ENCODE assay signal across 7 mouse cellular contexts in genomic region chr6:52164051-52164625, GRCm38 (mm10). TPM values are rescaled to one million over a fixed set of nuclear protein-coding genes. Genes with fewer than 3 reads are reported as not detected.
DNase-seq lines count a peak whose midpoint lies in the region; ATAC-seq and TF ChIP-seq lines count a peak whose summit lies in the region.

No protein-coding gene starts in this region.

- H3K27me3 ChIP-seq in testis, adult 2 months (ENCODE audit: control insufficient read depth, insufficient read depth, low read length): peaks cover 21% of the 10 kb centered on the region
- H3K27me3 ChIP-seq in hindbrain, embryonic 12.5 days: peaks cover 51% of the 10 kb centered on the region
- peaks cover 98% of the 10 kb centered on the region for H3K27me3 ChIP-seq in liver, embryonic 12.5 days (replicated peaks)

- TF ChIP-seq POLR2A in testis, adult 2 months (IDR thresholded peaks at IDR 0.05; ENCODE audit: control insufficient read depth, low read depth, low read length): no peak

- TF ChIP-seq CTCF in testis, adult 2 months (IDR thresholded peaks at IDR 0.05; ENCODE audit: control insufficient read depth, insufficient read depth, insufficient replicate concordance, low read depth, low read length): no peak

- H3K4me2 ChIP-seq in hindbrain, embryonic 12.5 days (replicated peaks): peak overlapping the region; percentile 88
- H3K4me2 ChIP-seq in liver, embryonic 12.5 days: peak overlapping the region; percentile 39

- DNase-seq in testis, postnatal 14 days (ENCODE audit: low spot score): no peak
- no peak for DNase-seq in frontal cortex, postnatal 36 days (ENCODE audit: low spot score in 2 of 2)
- no peak for DNase-seq in left cerebral cortex, postnatal 36 days (ENCODE audit: low spot score in 2 of 2)
- DNase-seq in T-cell, adult 2 months (ENCODE audit: low spot score): no peak

- H3K4me3 ChIP-seq in testis, adult 2 months (ENCODE audit: control insufficient read depth, low read depth, low read length): peak overlapping the region; percentile 1; the same call in 1 of the 2 replicates
- peak overlapping the region; percentile 66 for H3K4me3 ChIP-seq in hindbrain, embryonic 12.5 days
- peak overlapping the region; percentile 37 for H3K4me3 ChIP-seq in liver, embryonic 12.5 days

- H3K27ac ChIP-seq in testis, adult 2 months (ENCODE audit: control insufficient read depth, insufficient read depth, low read depth, low read length): no peak overlapping the region
- peak overlapping the region; percentile 99 for H3K27ac ChIP-seq in hindbrain, embryonic 12.5 days
- peak overlapping the region; percentile 49 for H3K27ac ChIP-seq in liver, embryonic 12.5 days

- intact Hi-C loops in left cerebral cortex, postnatal 36 days (cut with DNase I): loop anchor here (5.0 kb wide), 1 partner anchor 987 kb away; no protein-coding TSS in a partner anchor

- H3K9me3 ChIP-seq in hindbrain, embryonic 12.5 days (replicated peaks): no peaks in the 10 kb centered on the region
- no peaks in the 10 kb centered on the region for H3K9me3 ChIP-seq in liver, embryonic 12.5 days (replicated peaks)

- H3K36me3 ChIP-seq in testis, adult 2 months (ENCODE audit: control insufficient read depth, insufficient read depth, low read length): no peaks in the 10 kb centered on the region
- H3K36me3 ChIP-seq in hindbrain, embryonic 12.5 days: no peaks in the 10 kb centered on the region
- no peaks in the 10 kb centered on the region for H3K36me3 ChIP-seq in liver, embryonic 12.5 days

- H3K4me1 ChIP-seq in testis, adult 2 months (ENCODE audit: control insufficient read depth, insufficient read depth, low read length): peaks cover 25% of the 10 kb centered on the region
- H3K4me1 ChIP-seq in hindbrain, embryonic 12.5 days: peaks cover 12% of the 10 kb centered on the region
- H3K4me1 ChIP-seq in liver, embryonic 12.5 days: 0 out of 2 replicates have a peak, but pooled peaks cover 3% of the 10 kb centered on the region

- WGBS in hindbrain, embryonic 12.5 days: under 1% methylated on average over 39 of the region's 39 CpGs
- under 1% methylated on average over 39 of the region's 39 CpGs for WGBS in liver, embryonic 12.5 days (ENCODE audit: insufficient replicate concordance)

- peak overlapping the region; percentile 97 for H3K9ac ChIP-seq in hindbrain, embryonic 12.5 days
- peak overlapping the region; percentile 52 for H3K9ac ChIP-seq in liver, embryonic 12.5 days

- ATAC-seq in hindbrain, embryonic 12.5 days (ENCODE audit: low FRiP score): no peak
- no peak for ATAC-seq in liver, embryonic 12.5 days

RNA-seq across cellular contexts. Expression of gene Hoxa2, which starts 0.5 kb away (rescaled TPM):
- 0.07 and 0.08 TPM in 2 replicates for polyA plus RNA-seq in testis, adult 2 months (2012; rRNA removed)
- 52.2 and 70.1 TPM in 2 replicates for polyA plus RNA-seq in hindbrain, embryonic 12.5 days (2016; fragmentation: Nextera tagmentation; extraction: Ambion mirVana)
- polyA plus RNA-seq in liver, embryonic 12.5 days (2016; fragmentation: Nextera tagmentation; extraction: Ambion mirVana): 1.4 TPM in 2 replicates
- not detected for total RNA-seq in left cerebral cortex, postnatal 36 days (2021)

RNA-seq across cellular contexts. Expression of gene Hoxa1, which starts 6.0 kb away (rescaled TPM):
- 0.07 and 0.14 TPM in 2 replicates for polyA plus RNA-seq in testis, adult 2 months (2012; rRNA removed)
- 2.1 and 3.2 TPM in 2 replicates for polyA plus RNA-seq in hindbrain, embryonic 12.5 days (2016; fragmentation: Nextera tagmentation; extraction: Ambion mirVana)
- 1.0 and 1.1 TPM in 2 replicates for polyA plus RNA-seq in liver, embryonic 12.5 days (2016; fragmentation: Nextera tagmentation; extraction: Ambion mirVana)
- total RNA-seq in left cerebral cortex, postnatal 36 days (2021): not detected

RNA-seq across cellular contexts. Expression of gene 5730596B20Rik, which starts 13.2 kb away (rescaled TPM):
- polyA plus RNA-seq in testis, adult 2 months (2012; rRNA removed): not detected in 2 replicates
- 5.6 and 6.9 TPM in 2 replicates for polyA plus RNA-seq in hindbrain, embryonic 12.5 days (2016; fragmentation: Nextera tagmentation; extraction: Ambion mirVana)
- 0.29 TPM in 2 replicates for polyA plus RNA-seq in liver, embryonic 12.5 days (2016; fragmentation: Nextera tagmentation; extraction: Ambion mirVana)
- not detected for total RNA-seq in left cerebral cortex, postnatal 36 days (2021)

RNA-seq across cellular contexts. Expression of gene Hoxa4, which starts 27.4 kb away (rescaled TPM):
- polyA plus RNA-seq in testis, adult 2 months (2012; rRNA removed): 61.2 and 65.3 TPM in 2 replicates
- 6.9 and 12.5 TPM in 2 replicates for polyA plus RNA-seq in hindbrain, embryonic 12.5 days (2016; fragmentation: Nextera tagmentation; extraction: Ambion mirVana)
- polyA plus RNA-seq in liver, embryonic 12.5 days (2016; fragmentation: Nextera tagmentation; extraction: Ambion mirVana): 0.79 and 0.92 TPM in 2 replicates
- total RNA-seq in left cerebral cortex, postnatal 36 days (2021): not detected

RNA-seq across cellular contexts. Expression of gene Hoxa5, which starts 40.2 kb away (rescaled TPM):
- 0.06 and 0.08 TPM in 2 replicates for polyA plus RNA-seq in testis, adult 2 months (2012; rRNA removed)
- 53.4 and 82.9 TPM in 2 replicates for polyA plus RNA-seq in hindbrain, embryonic 12.5 days (2016; fragmentation: Nextera tagmentation; extraction: Ambion mirVana)
- 2.1 and 3.1 TPM in 2 replicates for polyA plus RNA-seq in liver, embryonic 12.5 days (2016; fragmentation: Nextera tagmentation; extraction: Ambion mirVana)
- not detected for total RNA-seq in left cerebral cortex, postnatal 36 days (2021)

Comparison
In these comparisons a context has a peak if more than half of its experiments do, and no peak if none do; other contexts are left out.
1. H3K4me3 ChIP-seq: peak in every context shown above with its lines; median percentile 66 in hindbrain, embryonic 12.5 days; 37 in liver, embryonic 12.5 days; 1 in testis, adult 2 months.
2. RNA of gene Hoxa2, which starts 0.5 kb away (polyA plus RNA-seq): 52.2 to 70.1 TPM in hindbrain, embryonic 12.5 days; 1.4 TPM in liver, embryonic 12.5 days and 0.07 to 0.08 TPM in testis, adult 2 months; every median in the first group is over 10 times any median in the second.